Mouse (Mus musculus): ENCODE results near the gene Ssu72. TPM values are rescaled to one million over a fixed set of nuclear protein-coding genes. Genes with fewer than 3 reads are reported as not detected.
"Not testable (repeated sequence)": the region's sequence is repeated elsewhere in the genome, so short reads cannot be mapped to it uniquely, and the experiment has no call there.

Gene Ssu72
- 10 to 100 TPM; 60.3 to 64.9 TPM for total RNA-seq (2021)

- peak; percentile 94 for DNase-seq
Observed at GRCm38 (mm10) chr4:155704721-155705591, at the start of gene Ssu72. Gene Ssu72 (plus strand): TSS chr4:155704800.

DNA sequence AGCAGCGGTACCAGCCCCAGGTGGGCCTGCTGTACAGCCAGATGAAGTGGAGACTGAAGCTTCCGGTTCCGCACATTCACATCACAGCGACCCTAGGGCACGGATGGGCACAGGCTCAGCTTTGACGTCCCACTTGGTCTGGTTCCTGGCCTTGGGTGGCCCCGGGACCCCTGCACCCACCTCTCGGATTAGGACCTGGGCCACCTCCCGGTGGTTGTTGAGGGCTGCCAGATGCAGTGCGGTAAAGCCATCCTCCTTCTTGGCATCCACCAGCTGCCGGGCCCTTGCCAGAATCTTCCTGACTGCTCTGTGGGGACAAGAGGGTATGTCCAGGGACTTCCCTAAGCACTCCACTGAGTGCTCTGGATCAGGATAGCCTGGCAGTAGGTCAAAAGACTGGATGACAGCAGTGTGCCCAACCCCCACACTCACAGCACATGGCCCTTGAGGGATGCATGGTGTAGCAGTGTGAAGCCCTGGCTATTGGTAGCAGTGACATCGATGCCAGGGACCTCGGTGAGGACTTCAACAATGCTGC lies 48.3 kb upstream of the Ssu72 start:
- no peak for DNase-seq

DNA sequence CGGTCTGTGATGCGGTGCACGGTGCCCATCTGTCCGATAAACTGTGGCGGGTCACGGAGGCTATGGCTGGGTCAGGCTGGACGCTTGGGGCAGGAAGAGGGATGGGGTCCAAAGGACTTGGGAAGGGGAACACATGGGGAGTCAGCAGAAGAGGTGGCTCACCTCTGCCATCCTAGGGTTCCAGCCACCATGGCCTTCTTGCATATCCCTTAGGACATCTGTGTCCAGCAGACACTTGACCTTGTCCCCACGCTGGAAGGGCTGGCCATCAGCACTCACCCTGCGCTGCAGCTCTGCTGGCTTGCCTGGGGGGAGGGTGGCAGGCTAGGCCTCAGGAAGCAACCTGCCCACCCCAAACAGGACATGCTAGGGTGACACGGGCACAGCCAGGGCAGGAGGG lies 45.6 kb upstream of the Ssu72 start:
- no peak for DNase-seq

- peak; percentile 44 for DNase-seq
Observed at GRCm38 (mm10) chr4:155660641-155661040, 44.0 kb upstream of the Ssu72 start.

- no peak for DNase-seq
Observed at GRCm38 (mm10) chr4:155666903-155667302, 37.7 kb upstream of the Ssu72 start.

- DNase-seq: peak; percentile 97
Observed at GRCm38 (mm10) chr4:155668689-155669597, 35.7 kb upstream of the Ssu72 start, which contains the start of gene Mib2. Gene Mib2 (minus strand): TSS chr4:155669198.

- no peak for DNase-seq
Observed at GRCm38 (mm10) chr4:155669598-155670075, 35.0 kb upstream of the Ssu72 start.

DNA sequence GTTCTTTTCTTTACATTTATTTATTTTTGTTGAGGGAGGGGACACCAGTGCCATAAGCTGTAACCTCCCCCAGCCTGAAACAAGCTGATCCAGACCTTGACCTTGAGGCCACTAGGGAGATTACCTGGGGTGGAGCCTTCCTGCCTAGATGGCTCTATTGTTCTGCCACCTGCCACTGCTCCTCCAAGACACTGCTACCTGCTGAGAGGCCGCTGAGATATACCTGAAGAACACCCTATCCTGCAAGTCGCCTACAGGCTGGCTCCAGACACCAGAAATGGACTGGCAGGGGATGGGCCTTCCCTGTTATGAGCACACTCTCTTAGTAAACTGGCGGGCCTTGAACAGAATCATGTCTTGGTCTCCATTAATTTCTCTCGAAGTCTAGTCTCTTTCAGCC lies 34.4 kb upstream of the Ssu72 start:
- DNase-seq: not testable (repeated sequence)

DNA sequence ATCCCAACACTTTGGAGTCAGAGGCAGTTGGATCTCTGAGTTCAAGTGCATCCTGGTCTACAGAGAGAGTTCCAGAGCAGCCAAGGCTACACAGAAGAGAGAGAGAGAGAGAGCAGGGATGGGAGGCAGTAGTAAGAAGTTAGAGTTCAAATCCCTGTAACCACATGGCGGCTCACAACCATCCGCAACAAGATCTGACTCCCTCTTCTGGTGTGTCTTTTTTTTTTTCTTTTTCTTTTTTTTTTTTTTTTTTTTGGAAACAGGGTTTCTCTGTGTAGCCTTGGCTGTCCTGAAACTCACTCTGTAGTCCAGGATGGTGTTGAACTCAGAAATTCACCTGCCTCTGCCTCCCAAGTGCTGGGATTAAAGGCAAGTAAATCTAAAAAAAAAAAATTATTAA lies 32.5 kb upstream of the Ssu72 start:
- no peak for DNase-seq

- no peak for DNase-seq
Observed at GRCm38 (mm10) chr4:155675991-155676390, 28.6 kb upstream of the Ssu72 start.

GRCm38 (mm10) chr4:155683670-155684277 lies 20.8 kb upstream of the Ssu72 start:
- not testable (repeated sequence) for DNase-seq

- not testable (repeated sequence) for DNase-seq
Observed at GRCm38 (mm10) chr4:155687764-155688163, 16.8 kb upstream of the Ssu72 start.

- no peak for DNase-seq
Observed at GRCm38 (mm10) chr4:155690571-155691375, 13.8 kb upstream of the Ssu72 start.

- no peak for DNase-seq
Observed at GRCm38 (mm10) chr4:155692421-155692820, 12.2 kb upstream of the Ssu72 start.

DNA sequence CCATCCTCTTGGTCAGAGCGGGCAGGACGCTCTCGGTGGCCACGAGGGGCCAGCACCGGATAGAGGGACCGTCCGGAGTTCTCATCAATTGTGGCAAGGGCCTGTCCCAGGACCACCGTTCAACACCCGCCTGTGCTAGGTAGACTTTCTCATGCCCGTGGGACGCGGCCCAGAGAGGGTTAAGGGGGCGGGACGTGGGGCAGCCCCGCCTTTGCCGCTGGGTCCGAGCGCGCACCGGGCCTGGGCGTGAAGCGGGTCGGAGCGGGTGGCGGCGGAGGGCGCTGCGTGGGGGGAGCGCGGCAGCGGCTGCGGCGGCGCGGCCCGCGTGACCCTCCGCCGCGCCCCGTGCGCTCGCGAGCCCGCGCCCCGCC lies 10.5 kb upstream of the Ssu72 start, which contains the start of gene Fndc10:
Gene Fndc10, plus strand, starts transcription at position 232 of the 371 bp plus-strand sequence.
- DNase-seq: peak; percentile 67

DNA sequence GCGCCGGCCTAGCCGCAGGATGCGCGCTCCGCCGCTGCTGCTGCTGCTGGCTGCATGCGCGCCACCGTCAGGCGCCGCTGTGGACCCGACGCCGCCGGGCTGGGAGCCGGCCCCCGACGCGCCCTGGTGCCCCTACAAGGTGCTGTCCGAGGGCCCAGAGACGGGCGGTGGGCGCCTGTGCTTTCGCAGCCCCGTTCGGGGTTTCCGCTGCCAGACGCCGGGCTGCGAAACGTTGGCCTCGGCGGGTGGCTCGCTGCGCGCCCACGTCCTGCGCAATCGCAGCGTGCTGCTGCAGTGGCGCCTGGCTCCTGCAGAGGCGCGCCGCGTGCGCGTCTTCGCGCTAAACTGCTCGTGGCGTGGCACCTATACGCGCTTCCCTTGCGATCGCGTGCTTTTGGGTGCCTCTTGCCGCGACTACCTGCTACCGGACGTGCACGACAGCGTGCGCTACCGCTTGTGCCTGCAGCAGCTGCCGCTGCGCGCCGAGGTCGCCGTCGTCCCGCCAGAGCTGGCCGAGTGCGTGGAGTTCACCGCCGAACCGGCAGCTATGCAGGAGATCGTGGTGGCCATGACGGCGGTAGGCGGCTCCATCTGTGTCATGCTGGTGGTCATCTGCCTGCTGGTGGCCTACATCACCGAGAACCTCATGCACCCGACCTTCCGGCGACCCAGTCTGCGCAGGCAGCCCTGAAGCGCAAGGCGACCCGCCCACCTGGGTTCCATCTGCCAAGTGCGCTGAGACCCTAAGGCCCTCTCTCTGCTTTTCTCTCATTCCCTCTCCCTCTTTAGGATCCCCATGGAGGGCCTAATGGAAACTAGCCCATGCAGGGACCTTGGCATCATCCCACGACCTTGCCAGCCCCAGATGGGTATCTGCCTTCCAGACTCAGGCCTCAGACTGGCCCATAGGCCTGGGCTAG lies 9.9 kb upstream of the Ssu72 start:
- peak; percentile 58 for DNase-seq

DNA sequence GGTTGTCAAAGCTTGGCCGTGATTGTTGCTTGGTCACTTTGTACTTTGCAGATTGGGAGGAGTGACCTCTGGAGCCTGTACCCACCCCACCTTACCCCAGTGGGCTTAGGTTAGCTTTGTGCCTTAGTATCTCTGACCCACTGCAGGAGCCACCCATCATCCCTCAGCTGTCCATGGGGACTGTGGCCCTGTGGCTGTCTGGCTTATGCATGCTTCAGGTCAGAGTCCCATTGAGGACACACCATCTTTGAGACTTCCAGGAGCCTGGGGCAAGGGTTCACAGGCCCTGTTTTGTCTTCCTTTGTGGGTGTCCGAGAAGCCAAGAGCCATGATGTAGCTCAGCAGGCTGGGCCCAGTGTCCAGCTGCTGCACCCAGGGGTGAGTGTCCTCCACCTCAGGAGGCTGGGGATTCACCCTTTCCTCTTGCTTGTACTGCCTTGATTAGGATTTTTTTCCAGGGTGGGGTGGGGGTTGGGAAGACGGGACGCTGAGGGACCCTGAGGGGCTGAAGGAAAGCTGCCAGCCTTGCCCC lies 9.0 kb upstream of the Ssu72 start:
- DNase-seq: no peak

- DNase-seq: no peak
Observed at GRCm38 (mm10) chr4:155696261-155697255, 8.0 kb upstream of the Ssu72 start.

- no peak for DNase-seq
Observed at GRCm38 (mm10) chr4:155700425-155700824, 4.2 kb upstream of the Ssu72 start.

All from heart, postnatal 4 days (tissue).